Mouse (Mus musculus) G1E-ER4 (cell line): ENCODE results near the gene Slc4a11. TPM values are rescaled to one million over a fixed set of nuclear protein-coding genes. Genes with fewer than 3 reads are reported as not detected.

Experiments
- GATA1 ChIP-seq: IDR thresholded peaks from one replicate; pipeline ENCODE4 v1.8.0; 2012; ENCODE audit warnings: low read length, inconsistent platforms
- polyA plus RNA-seq: library from polyadenylated mRNA; stranded (reverse); fragments of >175 nt; gene quantifications from 2 replicates; pipeline ENCODE4 v1.2.3, GENCODE M21; 2012

Gene Slc4a11
- 0.02 TPM in 1 of 2 replicates, not detected in the other for polyA plus RNA-seq

- TF ChIP-seq GATA1 = no peak
Measured at GRCm38 (mm10) chr2:130697153-130697810, at the start of gene Slc4a11. Gene Slc4a11, minus strand, starts transcription at chr2:130697519.

- no peak for TF ChIP-seq GATA1
Measured at GRCm38 (mm10) chr2:130743576-130743975, 46.3 kb upstream of the Slc4a11 start.

GRCm38 (mm10) chr2:130740096-130740495 is 42.8 kb upstream of the Slc4a11 start:
- no peak for TF ChIP-seq GATA1

DNA sequence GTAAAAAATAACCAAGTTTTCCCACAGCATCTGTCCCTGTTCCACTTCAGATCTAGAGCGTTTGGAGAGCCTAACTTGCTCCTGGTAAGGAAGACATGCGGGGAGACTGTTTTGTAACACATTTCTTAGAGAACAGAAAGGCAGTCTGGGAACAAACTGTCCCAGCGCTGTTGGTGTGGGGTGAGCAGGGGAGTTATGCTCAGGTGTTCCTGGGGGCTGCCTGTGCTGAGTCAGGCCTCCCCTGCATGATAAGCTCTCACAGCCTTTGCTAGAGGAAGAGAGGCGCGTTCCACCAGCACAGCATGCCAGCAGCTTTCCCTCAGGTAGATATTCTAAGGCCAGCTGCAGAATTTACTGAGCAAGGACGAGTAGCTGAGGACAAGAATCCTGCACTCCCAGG is 40.7 kb upstream of the Slc4a11 start:
- TF ChIP-seq GATA1 = no peak

DNA sequence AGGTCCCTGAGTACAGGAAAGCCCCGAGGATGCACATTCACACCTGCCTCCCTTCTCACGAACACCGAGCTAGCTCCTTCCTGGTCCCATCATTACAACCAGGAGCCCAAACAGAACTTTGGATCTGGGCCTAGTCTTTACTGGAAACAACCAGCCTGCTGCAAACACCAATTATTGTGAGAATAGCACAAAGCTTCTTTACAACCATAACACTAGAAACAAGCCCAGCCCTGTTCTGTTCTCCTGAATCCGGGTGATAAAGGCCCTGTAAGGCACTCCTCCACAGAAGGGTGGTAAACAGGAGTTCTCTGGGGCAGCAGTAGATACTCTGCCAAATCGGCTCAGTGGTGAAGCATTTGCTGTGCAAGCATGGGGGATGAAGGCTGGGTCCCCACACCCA is 38.0 kb upstream of the Slc4a11 start:
- no peak for TF ChIP-seq GATA1

- no peak for TF ChIP-seq GATA1
Measured at GRCm38 (mm10) chr2:130733444-130733843, 36.1 kb upstream of the Slc4a11 start.

DNA sequence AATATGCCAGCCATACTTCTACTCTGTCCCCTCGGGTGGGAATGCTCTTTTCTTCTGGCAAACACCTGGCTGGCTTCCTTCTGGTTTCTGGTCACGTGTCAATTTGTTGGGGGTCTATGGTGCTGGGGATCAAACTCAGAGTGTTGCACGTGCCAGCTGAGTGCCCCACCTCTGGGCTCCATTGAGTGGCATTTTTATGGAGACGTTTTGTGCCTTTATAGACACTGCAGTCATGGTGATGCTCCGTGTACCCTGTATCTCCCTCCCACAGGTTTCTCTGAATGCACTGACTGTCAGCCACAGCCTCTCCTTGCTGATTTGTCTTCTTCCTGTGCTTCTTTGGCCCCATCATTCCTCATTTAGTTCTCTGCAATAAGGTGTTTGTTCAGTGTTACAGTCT is 34.5 kb upstream of the Slc4a11 start:
- no peak for TF ChIP-seq GATA1

GRCm38 (mm10) chr2:130730746-130731145 is 33.4 kb upstream of the Slc4a11 start:
- TF ChIP-seq GATA1 = no peak

GRCm38 (mm10) chr2:130728906-130729585 is 31.7 kb upstream of the Slc4a11 start:
- no peak for TF ChIP-seq GATA1

DNA sequence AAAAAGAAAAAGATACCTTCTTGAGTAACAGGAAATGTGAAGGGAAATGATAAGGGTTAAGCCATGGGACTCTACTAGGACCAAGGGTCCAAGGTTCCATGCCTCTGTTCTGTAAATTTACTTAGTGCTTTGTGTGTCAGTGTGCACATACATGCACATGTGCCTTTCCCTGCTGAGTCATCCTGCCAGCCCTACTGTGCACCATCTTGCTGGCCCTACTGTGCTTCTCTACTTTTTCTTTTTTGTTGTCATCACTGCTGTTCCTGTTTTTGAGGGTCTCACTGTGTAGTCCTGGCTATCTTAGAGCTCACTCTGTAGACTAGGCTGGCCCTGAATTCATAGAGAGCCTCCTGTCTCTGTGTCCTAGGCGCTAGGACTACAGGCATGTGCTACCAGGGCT is 30.4 kb upstream of the Slc4a11 start:
- no peak for TF ChIP-seq GATA1

DNA sequence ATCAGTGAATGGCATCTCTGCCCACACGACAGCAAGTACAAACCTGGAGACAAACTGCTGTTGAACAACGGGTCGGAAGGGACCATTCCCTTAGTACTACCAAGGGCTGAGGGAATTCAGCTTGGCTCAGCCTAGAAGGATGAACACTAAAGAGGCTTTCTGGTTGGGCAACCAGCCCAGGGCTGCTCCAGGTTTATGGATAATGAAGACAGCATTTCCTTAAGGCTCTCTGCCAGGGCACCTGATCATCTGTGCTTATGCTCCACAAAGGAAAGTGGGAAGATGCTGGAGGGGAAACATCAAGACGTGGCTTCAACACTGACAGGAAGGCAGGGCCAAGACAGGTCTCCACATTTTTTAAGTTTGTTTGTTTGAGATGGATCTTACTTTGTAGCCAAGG is 27.1 kb upstream of the Slc4a11 start:
- no peak for TF ChIP-seq GATA1

GRCm38 (mm10) chr2:130717951-130718350 is 20.6 kb upstream of the Slc4a11 start:
- no peak for TF ChIP-seq GATA1

DNA sequence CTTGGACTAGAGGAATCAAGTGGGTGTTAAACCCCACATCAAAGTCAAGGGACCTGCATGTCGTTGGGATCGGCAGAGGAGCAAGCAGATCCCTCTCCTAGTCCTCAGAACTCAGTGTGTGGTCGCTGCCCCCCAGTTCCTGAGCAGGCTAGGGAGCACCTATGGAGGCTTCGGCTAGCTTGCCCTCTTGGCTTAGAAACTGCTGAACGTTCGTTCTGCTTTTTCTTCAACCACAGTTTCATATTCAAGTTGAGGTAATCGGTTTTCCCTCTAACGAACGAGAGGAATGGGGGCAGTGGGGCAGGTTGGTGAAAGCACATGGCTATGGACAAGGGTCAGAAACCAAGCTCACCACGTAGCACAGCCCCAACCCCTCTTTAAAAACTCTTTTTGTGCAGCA is 9.7 kb upstream of the Slc4a11 start:
- no peak for TF ChIP-seq GATA1

- TF ChIP-seq GATA1 = no peak
Measured at GRCm38 (mm10) chr2:130706602-130707001, 9.3 kb upstream of the Slc4a11 start.

DNA sequence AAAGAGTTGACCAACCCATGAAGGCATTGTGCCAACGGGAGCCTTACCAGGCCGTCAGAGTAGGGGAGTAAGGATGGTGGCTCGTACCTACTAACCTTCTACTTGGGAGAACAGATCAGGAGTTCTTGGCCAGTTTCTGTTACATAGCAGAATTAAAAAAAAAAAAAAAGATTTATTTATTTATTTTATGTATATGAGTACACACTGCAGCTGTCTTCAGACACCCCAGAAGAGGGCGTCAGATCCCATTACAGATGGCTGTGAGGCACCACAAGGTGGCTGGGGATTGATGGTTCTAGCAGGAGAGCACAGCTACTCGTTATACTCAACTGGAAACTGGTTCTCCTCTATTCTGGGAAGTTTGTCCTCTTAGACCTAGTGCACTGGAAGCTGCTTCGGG is 7.9 kb upstream of the Slc4a11 start:
- TF ChIP-seq GATA1 = no peak

- no peak for TF ChIP-seq GATA1
Measured at GRCm38 (mm10) chr2:130704040-130705001, 7.0 kb upstream of the Slc4a11 start.
